ENCODE assay signal across 10 mouse cellular contexts in the genomic region with DNA sequence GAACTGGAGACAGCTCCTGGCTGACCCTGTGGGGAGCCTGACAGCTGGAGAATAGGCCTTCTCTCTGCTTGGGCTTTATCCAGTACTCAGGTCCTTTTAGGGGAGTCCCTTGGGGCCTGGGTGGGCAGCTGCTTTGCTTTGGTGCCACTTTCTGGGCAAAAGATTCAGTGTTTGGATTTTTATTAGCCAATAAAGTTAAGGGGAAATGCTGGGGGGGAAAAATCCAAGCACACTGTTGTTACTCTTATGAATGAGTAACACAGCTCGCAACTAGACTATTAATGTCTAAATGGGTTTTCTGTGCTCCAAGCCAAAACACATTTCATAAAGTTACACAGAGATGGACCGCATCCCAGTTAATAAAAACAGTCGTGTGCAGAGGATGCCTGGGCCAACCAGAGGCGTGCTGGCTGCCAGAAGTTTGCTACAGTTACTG.
A peak's percentile ranks its signal among the peaks of the same experiment; 100 is the strongest.
DNase-seq lines count a peak whose midpoint lies in the region; ATAC-seq and TF ChIP-seq lines count a peak whose summit lies in the region.
"Had no signal": no experiment of that assay in that cellular context is flagged by ENCODE, and none has a peak within 500 bp of the region (broad histone marks: within the 10 kb centered on the region; RNA-seq: fewer than 3 reads in every experiment).

No protein-coding gene starts in this region.

- no peaks in the 10 kb centered on the region for H3K27me3 ChIP-seq in lung, postnatal 0 days (replicated peaks; ENCODE audit: insufficient read depth, low read length)

- H3K4me1 ChIP-seq in lung, postnatal 0 days (ENCODE audit: insufficient read depth, low read depth, low read length) = no peaks in the 10 kb centered on the region

- H3K4me2 ChIP-seq in lung, postnatal 0 days (replicated peaks; ENCODE audit: low read depth, low read length) = no peak overlapping the region

- WGBS in lung, postnatal 0 days = 55% methylated on average over 4 of the region's 4 CpGs

- H3K36me3 ChIP-seq in lung, postnatal 0 days (ENCODE audit: insufficient read depth, low read length) = no peaks in the 10 kb centered on the region

- peak; percentile 57 for ATAC-seq in lung, postnatal 0 days
- ATAC-seq in megakaryocyte, adult 5-6 weeks (ENCODE audit: poor library complexity, severe bottlenecking) = no peak
- ATAC-seq: activated CD4-positive, CD25-positive, alpha-beta regulatory T cell, adult 4 months; CD4-positive, CD25-positive, alpha-beta regulatory T cell, adult 4 months had no signal

- no peaks in the 10 kb centered on the region for H3K9me3 ChIP-seq in lung, postnatal 0 days (ENCODE audit: low read length)

- H3K27ac ChIP-seq in lung, postnatal 0 days (ENCODE audit: low read length) = no peak overlapping the region

- intact Hi-C loops in left cerebral cortex, postnatal 4 days (cut with DNase I) = no loop called here
- intact Hi-C loops in left cerebral cortex, postnatal 14 days (cut with DNase I) = no loop called here

- DNase-seq in cerebellum, postnatal 10 days = peak; percentile 57 to 81
- DNase-seq in cerebellum, adult 11 months = no peak
- peak; percentile 83 for DNase-seq in left cerebral cortex, postnatal 4 days
- no peak for DNase-seq in left cerebral cortex, postnatal 14 days (ENCODE audit: low spot score in 2 of 2)
- DNase-seq in gastrocnemius, adult 8-10 months (ENCODE audit: low spot score in 2 of 2) = peak; percentile 3 to 24
- peak; percentile 64 for DNase-seq in lung, postnatal 0 days (ENCODE audit: low spot score)
- no peak for DNase-seq in thymus, postnatal 36 days

- no peak overlapping the region for H3K9ac ChIP-seq in lung, postnatal 0 days (replicated peaks; ENCODE audit: low read depth)

- H3K4me3 ChIP-seq in lung, postnatal 0 days (ENCODE audit: low read depth, low read length) = no peak overlapping the region

- TF ChIP-seq CTCF in lung, postnatal 0 days (IDR thresholded peaks at IDR 0.05) = no peak

- no peak for TF ChIP-seq EP300 in lung, postnatal 0 days (IDR thresholded peaks at IDR 0.05)

Comparison
In these comparisons a context has a peak if more than half of its experiments do, and no peak if none do; other contexts are left out.
1. DNase-seq: peak in cerebellum, postnatal 10 days (2 of 2), left cerebral cortex, postnatal 4 days (single experiment), gastrocnemius, adult 8-10 months (2 of 2) and lung, postnatal 0 days (single experiment); none in cerebellum, adult 11 months (single experiment), left cerebral cortex, postnatal 14 days (0 of 2) and thymus, postnatal 36 days (0 of 2).